Mouse (Mus musculus) CH12.LX (cell line): ENCODE measurements around the gene Trip4. TPM values are rescaled to one million over a fixed set of nuclear protein-coding genes. Genes with fewer than 3 reads are reported as not detected.

Source experiments
- DNase-seq: peaks from one replicate; pipeline ENCODE4 v3.0.0-alpha.2; 2013; ENCODE audit errors: extremely low read depth
- H3K27ac ChIP-seq: 2 replicates; pipeline ENCODE4 v1.5.1; 2012; ENCODE audit warnings: low read depth, mild to moderate bottlenecking, control low read depth, moderate library complexity; ENCODE audit not compliant: insufficient read depth
- H3K27me3 ChIP-seq: replicated peaks from 2 replicates; pipeline ENCODE3; 2012; ENCODE audit warnings: inconsistent platforms
- H3K36me3 ChIP-seq, 2 experiments: replicated peaks in 1 of 2; 2 replicates each; pipeline versions ENCODE3 to v1.6.1; 2012; ENCODE audit warnings: inconsistent platforms in 1 of 2, low read length in 1 of 2, mild to moderate bottlenecking in 1 of 2, mixed read lengths in 1 of 2, moderate library complexity in 1 of 2; ENCODE audit not compliant: control insufficient read depth in 1 of 2, insufficient read depth in 1 of 2
- H3K4me1 ChIP-seq, 2 experiments: 2 replicates each; pipeline ENCODE4 v1.6.1; 2012; ENCODE audit warnings: inconsistent platforms in 1 of 2, moderate library complexity in 1 of 2; ENCODE audit not compliant: insufficient read depth in 2 of 2, control insufficient read depth in 1 of 2
- H3K4me2 ChIP-seq: 2 replicates; pipeline ENCODE4 v1.6.1; 2012; ENCODE audit warnings: low read depth, mild to moderate bottlenecking, control low read depth; ENCODE audit not compliant: poor library complexity, insufficient read depth, severe bottlenecking
- H3K4me3 ChIP-seq, 3 experiments: fragments of 150-350 bp in 1 of 3; sonication (generic) in 1 of 3; replicated peaks in 1 of 3; 2 replicates each; pipeline versions ENCODE3 to v1.5.1; 2011 to 2012; ENCODE audit warnings: low read depth in 2 of 3, low read length in 2 of 3, mild to moderate bottlenecking in 2 of 3, moderate library complexity in 2 of 3, control low read depth in 1 of 3, improper control_type of control experiment in 1 of 3, inconsistent platforms in 1 of 3, mixed read lengths in 1 of 3; ENCODE audit not compliant: poor library complexity in 1 of 3
- H3K79me2 ChIP-seq: replicated peaks from 2 replicates; pipeline ENCODE4 v1.6.1; 2012; ENCODE audit warnings: mild to moderate bottlenecking, moderate library complexity; ENCODE audit not compliant: control insufficient read depth, poor library complexity, insufficient read depth, severe bottlenecking; ENCODE audit errors: extremely low read depth
- H3K9ac ChIP-seq: 2 replicates; pipeline ENCODE4 v1.6.1; 2012; ENCODE audit warnings: low read depth, mild to moderate bottlenecking, control low read depth, moderate library complexity; ENCODE audit not compliant: insufficient read depth
- H3K9me3 ChIP-seq: replicated peaks from 2 replicates; pipeline ENCODE3; 2012; ENCODE audit warnings: low read length, inconsistent platforms, mixed read lengths
- BHLHE40 ChIP-seq: IDR thresholded peaks from 2 replicates; pipeline ENCODE4 v1.6.1; 2011; ENCODE audit warnings: mild to moderate bottlenecking, low read depth, low read length, improper control_type of control experiment
- CHD1 ChIP-seq: IDR thresholded peaks from 2 replicates; pipeline ENCODE4 v1.6.1; 2012; ENCODE audit warnings: low read depth, low read length, improper control_type of control experiment, inconsistent platforms
- HCFC1 ChIP-seq: IDR thresholded peaks from 2 replicates; pipeline ENCODE4 v1.6.1; 2012; ENCODE audit warnings: low read depth, mild to moderate bottlenecking, inconsistent platforms, low read length, improper control_type of control experiment
- JUN ChIP-seq: IDR thresholded peaks from 2 replicates; pipeline ENCODE4 v1.6.1; 2011; ENCODE audit warnings: low read depth, mild to moderate bottlenecking, low read length, improper control_type of control experiment, moderate library complexity; ENCODE audit not compliant: insufficient read depth
- JUND ChIP-seq: conservative IDR thresholded peaks from 2 replicates; pipeline ENCODE4 v1.6.1; 2011; ENCODE audit warnings: low read depth, low read length, improper control_type of control experiment
- KAT2A ChIP-seq: IDR thresholded peaks from 2 replicates; pipeline ENCODE4 v1.6.1; 2012; ENCODE audit warnings: low read length, improper control_type of control experiment, inconsistent platforms; ENCODE audit not compliant: insufficient replicate concordance
- MAX ChIP-seq: IDR thresholded peaks from 2 replicates; pipeline ENCODE4 v1.6.1; 2011; ENCODE audit warnings: low read length, improper control_type of control experiment
- MXI1 ChIP-seq: IDR thresholded peaks from 2 replicates; pipeline ENCODE4 v1.6.1; 2011; ENCODE audit warnings: mild to moderate bottlenecking, low read depth, low read length, improper control_type of control experiment
- MYC ChIP-seq: IDR thresholded peaks from 2 replicates; pipeline ENCODE4 v1.6.1; 2011; ENCODE audit warnings: low read depth, mild to moderate bottlenecking, improper control_type of control experiment, low read length
- POLR2A ChIP-seq: IDR thresholded peaks from 2 replicates; pipeline ENCODE4 v1.6.1; 2011; ENCODE audit warnings: low read depth, mild to moderate bottlenecking, improper control_type of control experiment, low read length
- POLR2AphosphoS2 ChIP-seq: IDR thresholded peaks from 2 replicates; pipeline ENCODE4 v1.6.1; 2011; ENCODE audit warnings: low read depth, low read length, improper control_type of control experiment
- RAD21 ChIP-seq: IDR thresholded peaks from 2 replicates; pipeline ENCODE4 v1.6.1; 2011; ENCODE audit warnings: low read depth, mild to moderate bottlenecking, low read length, improper control_type of control experiment, moderate library complexity
- SIN3A ChIP-seq: IDR thresholded peaks from 2 replicates; pipeline ENCODE4 v1.6.1; 2012; ENCODE audit warnings: low read length, improper control_type of control experiment, inconsistent platforms
- TBP ChIP-seq: conservative IDR thresholded peaks from 2 replicates; pipeline ENCODE4 v1.6.1; 2011; ENCODE audit warnings: low read depth, low read length, improper control_type of control experiment
- TCF12 ChIP-seq: IDR thresholded peaks from 2 replicates; pipeline ENCODE4 v1.6.1; 2014; ENCODE audit warnings: low read depth, mild to moderate bottlenecking, inconsistent platforms, low read length, improper control_type of control experiment
- ZKSCAN1 ChIP-seq: IDR thresholded peaks from 2 replicates; pipeline ENCODE4 v1.6.1; 2012; ENCODE audit warnings: low read depth, inconsistent platforms, low read length, improper control_type of control experiment, borderline replicate concordance
- dilution Hi-C: fragments of 300-500 bp; cut with MboI; formaldehyde crosslinking; loops from 2 replicates; pipeline ENCODE4 v1.14.3; 2020; ENCODE audit warnings: low sequenced_read_pairs; ENCODE audit not compliant: extremely low pct_unique_long_range_greater_than_20kb, extremely low pct_ligation_motif_present
- in situ Hi-C: fragments of 300-500 bp; cut with MboI; formaldehyde crosslinking; loops from 3 replicates; pipeline ENCODE4 v1.14.3; 2019; ENCODE audit warnings: low sequenced_read_pairs, low pct_ligation_motif_present, low pct_unique_long_range_greater_than_20kb, mixed read lengths
- polyA plus RNA-seq: library from polyadenylated mRNA; unstranded; fragments of >175 nt; gene quantifications from 2 replicates; pipeline ENCODE4 v1.2.1, GENCODE M21; 2012; ENCODE audit warnings: low read depth; ENCODE audit not compliant: insufficient read length
- total RNA-seq, 2 experiments: library from RNA; depleted of rRNA; stranded (reverse); fragments of 300-350 nt in 1 of 2; fragments of >200 nt in 1 of 2; gene quantifications; 2 replicates each; pipeline ENCODE4 v1.2.3; 2012 to 2014

Trip4 gene
- total and polyA plus RNA-seq, 3 experiments: 12.0 to 15.4 (median 14.4) TPM

DNA sequence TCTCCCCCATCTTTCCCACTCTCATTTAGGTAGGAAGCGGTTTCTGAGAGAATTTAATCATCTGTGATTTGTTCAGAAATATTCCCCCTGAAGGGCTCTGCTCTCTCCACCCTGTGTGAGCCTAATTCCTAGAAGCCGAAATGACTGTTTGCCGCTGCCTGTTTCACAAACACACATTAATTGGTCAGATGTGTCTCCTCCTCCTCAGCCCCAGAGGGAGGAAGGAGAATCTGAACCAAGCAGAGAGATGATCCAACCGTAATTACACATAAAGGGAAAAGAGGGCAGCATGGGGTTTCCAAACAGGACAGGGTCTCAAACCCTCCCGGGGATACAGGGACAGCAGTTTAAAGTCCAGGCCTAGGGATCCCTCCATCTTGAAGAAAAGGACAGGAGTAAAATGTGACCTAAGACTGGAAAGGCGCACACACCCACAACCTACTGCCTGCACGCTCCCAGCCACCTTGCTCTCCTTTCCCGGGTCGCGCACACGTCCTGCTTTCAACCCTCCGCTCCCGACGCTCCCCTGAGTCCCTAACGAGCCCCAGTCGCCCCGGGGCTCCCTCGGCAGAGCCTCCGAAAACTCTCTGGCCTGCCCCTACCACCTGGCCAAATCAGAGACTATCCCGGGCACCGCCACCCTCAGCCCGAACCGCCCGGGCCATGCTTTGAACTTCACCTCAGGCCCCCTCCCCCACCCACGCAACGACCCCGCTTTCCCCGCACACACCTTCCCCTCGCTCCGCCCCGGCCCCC, 81.8 kb downstream of the Trip4 start:
- dilution Hi-C loops: no loop called here
- Histone ChIP-seq H3K79me2 (peaks cover 18% of the 10 kb centered on the region), H3K27ac (peak overlapping the region; percentile 34), H3K4me3 (peak overlapping the region; percentile 65 to 84 (median 84)), H3K36me3 (no peaks in the 10 kb centered on the region), H3K4me1 (peaks cover 9 to 62% of the 10 kb centered on the region in 2 experiments), H3K27me3 (no peaks in the 10 kb centered on the region), H3K9me3 (no peaks in the 10 kb centered on the region), H3K4me2 (peak overlapping the region; percentile 90), H3K9ac (peak overlapping the region; percentile 89)
- in situ Hi-C loops: loop anchor here (5.0 kb wide), 1 partner anchor 154 kb away; no protein-coding TSS in a partner anchor
- TF ChIP-seq HCFC1 (peak; percentile 28; the same call in 1 of the 2 replicates), SIN3A (0 out of 2 replicates have a peak, but pooled peaks have one; percentile 9), TCF12 (peak; percentile 26; the same call in 1 of the 2 replicates), MYC (peak; percentile 31; the same call in 1 of the 2 replicates), POLR2A (no peak), CHD1 (no peak), MXI1 (peak; percentile 18; the same call in 1 of the 2 replicates), RAD21 (no peak), KAT2A (no peak), JUN (no peak), BHLHE40 (0 out of 2 replicates have a peak, but pooled peaks have one; percentile 5), POLR2AphosphoS2 (no peak)
- DNase-seq: peak; percentile 60

DNA sequence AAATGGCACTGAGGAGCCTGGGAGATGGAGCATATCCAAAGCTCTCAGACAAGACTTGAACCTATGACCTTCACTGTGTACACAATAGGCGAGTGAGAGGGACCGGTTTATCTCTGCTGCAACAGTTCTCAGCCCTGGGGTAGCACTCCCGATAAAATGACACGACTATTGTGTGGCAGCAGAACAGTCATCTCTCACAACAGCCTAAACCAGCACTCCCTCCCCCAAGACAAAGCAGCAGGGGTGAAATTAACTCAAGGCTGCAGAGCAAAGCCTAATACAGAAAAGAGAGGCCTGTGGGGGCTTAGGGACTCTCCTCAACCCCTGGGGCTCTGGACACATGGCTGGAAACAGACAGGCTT, 82.4 kb downstream of the Trip4 start:
- in situ Hi-C loops (loop anchor here (5.0 kb wide), 1 partner anchor 154 kb away; no protein-coding TSS in a partner anchor), dilution Hi-C loops (no loop called here)
- H3K4me3 ChIP-seq: peak overlapping the region; percentile 65 to 84 (median 84)
- H3K9ac ChIP-seq: peak overlapping the region; percentile 89
- no peak for DNase-seq
- no peak overlapping the region for H3K27ac ChIP-seq
- H3K36me3 ChIP-seq: no peaks in the 10 kb centered on the region
- H3K4me2 ChIP-seq: peak overlapping the region; percentile 90
- TF ChIP-seq POLR2AphosphoS2 (no peak), ZKSCAN1 (no peak), MAX (no peak), TBP (no peak), JUND (no peak), RAD21 (no peak)
- TF ChIP-seq, all 38 proteins: peak for 0
- H3K79me2 ChIP-seq: peaks cover 22% of the 10 kb centered on the region
- no peaks in the 10 kb centered on the region for H3K27me3 ChIP-seq
- H3K4me1 ChIP-seq: peaks cover 9 to 60% of the 10 kb centered on the region in 2 experiments
- no peaks in the 10 kb centered on the region for H3K9me3 ChIP-seq
